In genomic region chr6:140484170-140484569, GRCm38 (mm10) we compare ENCODE assay signal across 8 mouse cellular contexts.
DNase-seq lines count a peak whose midpoint lies in the region; ATAC-seq and TF ChIP-seq lines count a peak whose summit lies in the region.

No protein-coding gene starts in this region.

- 0 out of 2 replicates have a peak overlapping the region, but pooled peaks have one; percentile 24 for H3K27ac ChIP-seq in forebrain, embryonic 15.5 days (replicated peaks)
- H3K27ac ChIP-seq in stomach, embryonic 15.5 days = peak overlapping the region; percentile 51; the same call in 1 of the 2 replicates

- TF ChIP-seq POLR2A in lung, adult 2 months (IDR thresholded peaks at IDR 0.05; ENCODE audit: borderline replicate concordance, extremely low read depth, low read depth, low read length) = no peak

- WGBS in lung, adult 2 months = 43% methylated on average over 9 of the region's 9 CpGs
- 74% methylated on average over 9 of the region's 9 CpGs for WGBS in forebrain, embryonic 15.5 days
- 50% methylated on average over 9 of the region's 9 CpGs for WGBS in stomach, embryonic 15.5 days

- peak; percentile 32 to 60 for DNase-seq in lung, adult 18-20 months
- DNase-seq in lung, adult 2 months = no peak
- peak; percentile 47 to 58 for DNase-seq in heart, postnatal 36 days
- no peak for DNase-seq in right cerebral cortex, postnatal 14 days
- no peak for DNase-seq in testis, postnatal 10 days (ENCODE audit: low spot score)

- intact Hi-C loops in heart, postnatal 36 days (cut with DNase I) = no loop called here

- H3K27me3 ChIP-seq in forebrain, embryonic 15.5 days = no peaks in the 10 kb centered on the region
- no peaks in the 10 kb centered on the region for H3K27me3 ChIP-seq in stomach, embryonic 15.5 days (replicated peaks)

- no peak overlapping the region for H3K4me3 ChIP-seq in lung, adult 2 months (replicated peaks; ENCODE audit: extremely low read depth, low read depth, low read length)
- no peak overlapping the region for H3K4me3 ChIP-seq in forebrain, embryonic 15.5 days
- no peak overlapping the region for H3K4me3 ChIP-seq in stomach, embryonic 15.5 days (replicated peaks)

- no peaks in the 10 kb centered on the region for H3K36me3 ChIP-seq in forebrain, embryonic 15.5 days
- H3K36me3 ChIP-seq in stomach, embryonic 15.5 days = no peaks in the 10 kb centered on the region

- H3K4me1 ChIP-seq in lung, adult 2 months (ENCODE audit: control insufficient read depth, insufficient read depth, low read length) = peaks cover 6% of the 10 kb centered on the region
- H3K4me1 ChIP-seq in forebrain, embryonic 15.5 days = peaks cover 28% of the 10 kb centered on the region
- H3K4me1 ChIP-seq in stomach, embryonic 15.5 days = peaks cover 15% of the 10 kb centered on the region; the same call in 1 of the 2 replicates

- ATAC-seq in forebrain, embryonic 15.5 days (replicated peaks) = no peak
- ATAC-seq in stomach, embryonic 15.5 days (ENCODE audit: insufficient read depth, low FRiP score, low read depth) = no peak
- no peak for ATAC-seq in erythroid progenitor cell, adult 5-6 weeks (replicated peaks; ENCODE audit: low FRiP score, poor library complexity, severe bottlenecking)

- TF ChIP-seq CTCF in lung, adult 2 months (IDR thresholded peaks at IDR 0.05; ENCODE audit: insufficient read depth, low read length) = no peak

- H3K9ac ChIP-seq in forebrain, embryonic 15.5 days (replicated peaks) = no peak overlapping the region
- no peak overlapping the region for H3K9ac ChIP-seq in stomach, embryonic 15.5 days

- no peak overlapping the region for H3K4me2 ChIP-seq in forebrain, embryonic 15.5 days (replicated peaks)
- no peak overlapping the region for H3K4me2 ChIP-seq in stomach, embryonic 15.5 days

- H3K9me3 ChIP-seq in forebrain, embryonic 15.5 days = no peaks in the 10 kb centered on the region
- no peaks in the 10 kb centered on the region for H3K9me3 ChIP-seq in stomach, embryonic 15.5 days

Comparison
In these comparisons a context has a peak if more than half of its experiments do, and no peak if none do; other contexts are left out.
1. DNase-seq: peak in lung, adult 18-20 months (2 of 2) and heart, postnatal 36 days (2 of 2); none in lung, adult 2 months (single experiment), right cerebral cortex, postnatal 14 days (single experiment) and testis, postnatal 10 days (single experiment).